Mouse (Mus musculus) embryonic facial prominence, embryonic 14.5 days (tissue): ENCODE measurements around the gene Prlhr. TPM values are rescaled to one million over a fixed set of nuclear protein-coding genes. Genes with fewer than 3 reads are reported as not detected.
A peak's percentile ranks its signal among the peaks of the same experiment; 100 is the strongest.

Experiments used
- ATAC-seq: fragments of 200-750 bp; cut with Nextera tagmentation; 2 replicates; pipeline ENCODE4 v1.8.0; 2017; ENCODE audit warnings: low read depth, moderate number of reproducible peaks, moderate TSS enrichment
- DNase-seq: peaks from one replicate; pipeline ENCODE4 v3.0.0-alpha.2; 2015; ENCODE audit warnings: low spot score
- H3K27ac ChIP-seq: fragments of 300-500 bp; sonication (generic); replicated peaks from 2 replicates; pipeline ENCODE4 v1.5.1; 2014; ENCODE audit warnings: low read depth, mild to moderate bottlenecking, low read length, moderate library complexity
- H3K27me3 ChIP-seq: fragments of 300-500 bp; sonication (generic); replicated peaks from 2 replicates; pipeline ENCODE4 v1.6.1; 2014; ENCODE audit warnings: low read length; ENCODE audit not compliant: control insufficient read depth, insufficient read depth
- H3K36me3 ChIP-seq: fragments of 300-500 bp; sonication (generic); 2 replicates; pipeline ENCODE4 v1.6.1; 2014; ENCODE audit warnings: low read length, mixed read lengths; ENCODE audit not compliant: control insufficient read depth, insufficient read depth
- H3K4me1 ChIP-seq: fragments of 300-500 bp; sonication (generic); 2 replicates; pipeline ENCODE4 v1.6.1; 2014; ENCODE audit warnings: antibody characterized with exemption, low read length; ENCODE audit not compliant: control insufficient read depth, insufficient read depth
- H3K4me2 ChIP-seq: fragments of 300-500 bp; sonication (generic); 2 replicates; pipeline ENCODE4 v1.6.1; 2014; ENCODE audit warnings: low read depth, mild to moderate bottlenecking, low read length, moderate library complexity, mixed read lengths
- H3K4me3 ChIP-seq: fragments of 300-500 bp; sonication (generic); 2 replicates; pipeline ENCODE4 v1.5.1; 2014; ENCODE audit warnings: low read depth, mild to moderate bottlenecking, low read length
- H3K9ac ChIP-seq: fragments of 300-500 bp; sonication (generic); 2 replicates; pipeline ENCODE4 v1.6.1; 2014; ENCODE audit warnings: low read depth, mild to moderate bottlenecking, low read length, moderate library complexity, mixed read lengths
- H3K9me3 ChIP-seq: fragments of 300-500 bp; sonication (generic); 2 replicates; pipeline ENCODE4 v1.6.1; 2016; ENCODE audit warnings: low read length; ENCODE audit not compliant: control insufficient read depth
- WGBS: fragments of 180-500 bp; shearing (Covaris S2); extraction: QIAGEN DNeasy Blood & Tissue Kit; methylation state at CpG from one replicate; pipeline ENCODE4 v1.1.7; 2014; 5-methylcytosine and 5-hydroxymethylcytosine counted together
- polyA plus RNA-seq: library from polyadenylated mRNA; unstranded; fragments of >200 nt; fragmentation: Nextera tagmentation; extraction: Ambion mirVana; gene quantifications from 2 replicates; pipeline ENCODE4 v1.2.1, GENCODE M21; 2014

Prlhr gene
- polyA plus RNA-seq, 1 experiment from 2014 or later, result not detected

DNA sequence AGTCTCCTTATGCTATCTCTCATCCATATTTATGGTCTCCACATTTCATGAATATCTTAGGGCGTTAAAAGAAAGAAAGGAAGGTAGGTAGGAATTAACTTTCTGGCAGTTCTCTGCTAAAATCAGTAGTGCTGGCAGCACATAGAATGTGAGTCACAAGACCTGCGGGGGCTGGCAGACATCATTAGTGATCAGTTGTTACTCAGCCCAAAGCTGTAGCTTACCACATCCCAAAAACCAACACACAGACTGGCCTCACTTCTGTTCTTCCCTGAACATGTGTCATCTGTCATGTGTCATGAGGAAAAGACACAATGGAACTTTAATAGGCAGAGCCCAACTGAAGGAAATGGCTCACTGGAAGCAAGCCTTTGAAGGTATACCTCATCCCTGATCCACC is 9.0 kb downstream of the Prlhr start:
- 77% methylated on average over 2 of the region's 2 CpGs for WGBS

GRCm38 (mm10) chr19:60455791-60456190 is 12.3 kb downstream of the Prlhr start:
- Histone ChIP-seq H3K27ac (no peak overlapping the region), H3K4me3 (no peak overlapping the region), H3K4me2 (no peak overlapping the region), H3K9me3 (no peaks in the 10 kb centered on the region), H3K9ac (no peak overlapping the region), H3K27me3 (no peaks in the 10 kb centered on the region), H3K36me3 (no peaks in the 10 kb centered on the region), H3K4me1 (no peaks in the 10 kb centered on the region)
- 92% methylated on average over 1 of the region's 1 CpGs for WGBS
- ATAC-seq (no peak), DNase-seq (no peak)

More for the DNA sequence above, 9.0 kb downstream of the Prlhr start:
- Histone ChIP-seq H3K4me1 (no peaks in the 10 kb centered on the region), H3K27me3 (0 out of 2 replicates have a peak, but pooled peaks cover 4% of the 10 kb centered on the region), H3K4me3 (no peak overlapping the region), H3K9ac (no peak overlapping the region), H3K36me3 (no peaks in the 10 kb centered on the region), H3K4me2 (no peak overlapping the region), H3K27ac (no peak overlapping the region), H3K9me3 (no peaks in the 10 kb centered on the region)
- DNase-seq (no peak), ATAC-seq (no peak)

DNA sequence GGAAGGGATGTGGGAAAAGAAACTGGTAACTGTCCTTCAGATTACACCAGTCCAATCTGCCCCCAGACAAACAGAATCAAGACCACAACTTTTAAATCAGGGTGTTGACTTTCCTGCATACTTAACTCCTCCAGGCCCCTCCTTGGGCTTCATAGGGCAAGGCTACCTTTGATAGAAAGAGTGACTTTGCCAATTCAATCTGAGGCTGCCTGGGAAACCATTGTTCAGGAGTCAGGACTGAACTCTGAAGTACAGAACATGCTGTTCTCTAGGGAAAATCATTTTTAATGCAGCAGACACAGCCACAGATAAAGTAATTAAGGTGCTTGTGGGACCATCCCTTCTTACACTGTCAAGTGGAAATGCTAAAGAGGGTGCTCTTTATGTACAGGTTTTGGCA is 27.6 kb downstream of the Prlhr start:
- no peaks in the 10 kb centered on the region for H3K27me3 ChIP-seq
- H3K36me3 ChIP-seq, result no peaks in the 10 kb centered on the region
- no peak overlapping the region for H3K4me2 ChIP-seq
- no peak overlapping the region for H3K27ac ChIP-seq
- no peak overlapping the region for H3K9ac ChIP-seq
- DNase-seq (no peak), ATAC-seq (no peak)
- H3K9me3 ChIP-seq, result no peaks in the 10 kb centered on the region
- no peaks in the 10 kb centered on the region for H3K4me1 ChIP-seq
- H3K4me3 ChIP-seq, result no peak overlapping the region

DNA sequence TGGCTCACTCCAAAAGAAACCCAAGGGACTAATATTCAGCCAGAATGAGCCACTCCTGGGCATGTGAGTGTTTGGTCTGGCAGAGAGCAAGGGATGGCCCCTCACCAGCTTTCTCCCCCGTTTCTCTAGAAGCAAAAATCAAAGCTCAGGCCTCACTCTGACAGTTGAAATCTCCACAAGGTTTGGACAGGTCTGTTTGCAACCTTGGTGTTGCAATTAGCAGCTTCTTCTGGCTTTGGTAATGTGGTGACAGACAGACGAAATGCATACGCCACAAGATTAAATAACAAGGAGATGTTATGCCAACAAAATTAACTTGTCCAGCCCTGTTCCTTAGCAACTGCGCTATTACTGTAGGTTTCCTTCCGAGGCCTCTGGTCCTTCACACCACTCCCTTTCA is 28.0 kb downstream of the Prlhr start:
- no peak overlapping the region for H3K9ac ChIP-seq
- H3K4me1 ChIP-seq, result no peaks in the 10 kb centered on the region
- H3K4me3 ChIP-seq, result no peak overlapping the region
- H3K9me3 ChIP-seq, result no peaks in the 10 kb centered on the region
- H3K27me3 ChIP-seq, result no peaks in the 10 kb centered on the region
- H3K27ac ChIP-seq, result no peak overlapping the region
- H3K36me3 ChIP-seq, result no peaks in the 10 kb centered on the region
- ATAC-seq, result no peak
- DNase-seq, result no peak
- 54% methylated on average over 5 of the region's 5 CpGs for WGBS
- H3K4me2 ChIP-seq, result no peak overlapping the region

DNA sequence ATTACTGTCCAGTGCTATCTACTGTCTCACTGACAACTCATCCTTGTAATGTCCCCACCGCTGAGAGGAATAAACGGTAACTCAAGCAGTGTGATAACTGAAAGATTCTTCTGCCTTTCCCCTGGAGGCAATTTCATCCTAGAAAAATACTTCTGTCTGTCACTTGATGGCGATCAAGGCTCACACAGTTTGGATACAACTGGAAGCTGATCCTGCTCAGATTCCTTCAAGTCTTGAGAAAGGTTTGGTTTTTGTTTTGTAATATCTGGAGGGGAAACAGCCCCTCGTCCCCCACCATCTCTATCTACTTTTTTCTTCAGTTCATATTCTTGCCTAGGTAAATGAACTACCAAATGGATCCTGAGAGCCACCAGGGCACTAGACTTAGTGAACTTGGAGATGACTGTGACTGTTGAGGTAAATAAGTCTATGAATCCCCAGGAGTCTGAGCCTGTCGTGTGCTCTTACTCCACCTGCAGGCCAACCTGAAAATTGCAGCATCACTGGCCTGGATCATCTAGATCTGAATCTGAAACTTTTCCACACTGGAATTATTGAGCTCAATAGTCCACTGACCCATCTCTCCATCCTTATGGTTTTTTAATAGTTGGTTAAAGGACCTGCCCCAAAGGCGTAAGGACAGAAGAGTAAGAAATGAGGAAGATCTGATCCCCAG is 30.4 kb downstream of the Prlhr start:
- no peak for ATAC-seq
- no peaks in the 10 kb centered on the region for H3K27me3 ChIP-seq
- DNase-seq, result peak; percentile 17
- H3K9ac ChIP-seq, result no peak overlapping the region
- H3K4me2 ChIP-seq, result no peak overlapping the region
- no peak overlapping the region for H3K4me3 ChIP-seq
- no peaks in the 10 kb centered on the region for H3K4me1 ChIP-seq
- H3K36me3 ChIP-seq, result no peaks in the 10 kb centered on the region
- 43% methylated on average over 6 of the region's 6 CpGs for WGBS
- no peaks in the 10 kb centered on the region for H3K9me3 ChIP-seq
- no peak overlapping the region for H3K27ac ChIP-seq

- DNase-seq (no peak), ATAC-seq (no peak)
- Histone ChIP-seq H3K4me1 (no peaks in the 10 kb centered on the region), H3K4me3 (no peak overlapping the region), H3K9ac (no peak overlapping the region), H3K27ac (no peak overlapping the region), H3K4me2 (no peak overlapping the region), H3K36me3 (no peaks in the 10 kb centered on the region), H3K27me3 (no peaks in the 10 kb centered on the region), H3K9me3 (no peaks in the 10 kb centered on the region)
- WGBS, result 77% methylated on average over 6 of the region's 6 CpGs
These were observed 35.6 kb downstream of the Prlhr start for GRCm38 (mm10) chr19:60432347-60433129.

- H3K9me3 ChIP-seq, result no peaks in the 10 kb centered on the region
- H3K36me3 ChIP-seq, result no peaks in the 10 kb centered on the region
- H3K4me1 ChIP-seq, result no peaks in the 10 kb centered on the region
- H3K4me2 ChIP-seq, result no peak overlapping the region
- no peak overlapping the region for H3K27ac ChIP-seq
- H3K9ac ChIP-seq, result no peak overlapping the region
- peak; percentile 65 for DNase-seq
- no peak for ATAC-seq
- WGBS, result 47% methylated on average over 1 of the region's 1 CpGs
- no peaks in the 10 kb centered on the region for H3K27me3 ChIP-seq
- no peak overlapping the region for H3K4me3 ChIP-seq
These were observed 50.5 kb downstream of the Prlhr start for GRCm38 (mm10) chr19:60417611-60418010.
